Mouse (Mus musculus) kidney, adult 2 months (tissue): Measurements from ENCODE around the gene Zfp652.

Source experiments
- CTCF ChIP-seq: fragments of 200-500 bp; conservative IDR thresholded peaks from 2 replicates; pipeline ENCODE4 v1.5.1; 2011; ENCODE audit warnings: low read depth, mild to moderate bottlenecking, control low read depth, low read length, moderate library complexity, mixed read lengths; ENCODE audit not compliant: insufficient read depth, insufficient read length
- POLR2A ChIP-seq: fragments of 200-500 bp; IDR thresholded peaks from one replicate; pipeline ENCODE4 v1.6.1; 2011; ENCODE audit warnings: low read depth, low read length, control low read depth

- TF ChIP-seq POLR2A = no peak
- TF ChIP-seq CTCF = no peak
Observed at GRCm38 (mm10) chr11:95714411-95714810, 1.9 kb downstream of the Zfp652 start.
